Mouse (Mus musculus) spleen, embryonic (tissue): ENCODE results near the gene Pde6c.

Experiments
- CTCF ChIA-PET: fragments of 350-600 bp; sonication (Branson Sonifier 250); formaldehyde crosslinking; loops from one replicate; lab custom pipeline; 2022; lab: Charles Lee

Gene Pde6c

GRCm38 (mm10) chr19:38143540-38144271 is 11.1 kb downstream of the Pde6c start:
- CTCF ChIA-PET = no interaction called here

DNA sequence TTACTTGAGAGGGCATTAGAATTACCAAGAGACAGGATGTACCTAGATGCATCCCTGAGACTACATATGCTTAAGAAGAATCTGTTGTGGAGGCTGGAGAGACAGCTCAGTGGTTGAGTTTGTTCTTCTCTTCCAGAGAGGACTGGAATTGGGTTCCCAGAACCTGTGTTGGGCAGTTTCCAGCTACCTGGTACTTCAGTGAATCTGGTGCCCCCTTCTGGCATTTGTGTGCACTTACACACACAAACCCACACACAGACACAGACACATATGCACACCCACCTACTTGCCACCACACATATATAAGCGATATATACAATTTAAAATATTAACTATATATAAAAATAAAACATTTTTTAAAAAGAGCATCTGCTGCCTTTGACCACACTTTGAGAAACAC is 23.7 kb downstream of the Pde6c start:
- CTCF ChIA-PET = no interaction called here

DNA sequence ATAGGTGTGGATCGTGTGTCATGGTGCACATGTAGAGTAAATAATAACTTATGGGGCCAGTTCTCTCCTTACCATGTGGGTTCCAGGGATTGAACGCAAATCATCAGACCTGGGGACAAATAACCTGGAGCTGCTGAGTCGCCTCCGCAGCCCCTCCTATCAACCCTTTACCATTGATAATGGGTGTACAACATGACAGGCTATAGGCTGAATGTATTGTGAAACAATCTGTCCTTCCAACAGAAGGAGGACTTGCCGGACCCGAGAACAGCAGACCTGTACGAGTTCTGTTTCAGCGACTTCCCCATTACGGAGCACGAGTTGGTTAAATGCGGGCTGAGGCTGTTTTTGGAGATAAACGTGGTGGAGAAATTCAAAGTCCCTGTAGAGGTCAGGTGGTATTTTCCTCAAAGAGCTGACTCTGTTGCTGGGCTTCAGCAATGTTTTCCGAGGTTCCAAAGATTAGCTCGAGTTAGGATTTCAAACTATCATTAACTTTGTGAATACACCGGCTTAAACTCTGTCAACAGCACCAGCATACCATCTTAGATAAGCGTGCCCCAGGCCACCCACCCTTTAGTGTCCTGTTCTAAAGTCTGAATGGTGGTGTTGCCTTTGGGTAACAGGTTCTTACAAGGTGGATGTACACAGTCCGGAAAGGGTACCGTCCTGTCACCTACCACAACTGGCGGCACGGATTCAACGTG is 29.2 kb downstream of the Pde6c start:
- CTCF ChIA-PET = no interaction called here

DNA sequence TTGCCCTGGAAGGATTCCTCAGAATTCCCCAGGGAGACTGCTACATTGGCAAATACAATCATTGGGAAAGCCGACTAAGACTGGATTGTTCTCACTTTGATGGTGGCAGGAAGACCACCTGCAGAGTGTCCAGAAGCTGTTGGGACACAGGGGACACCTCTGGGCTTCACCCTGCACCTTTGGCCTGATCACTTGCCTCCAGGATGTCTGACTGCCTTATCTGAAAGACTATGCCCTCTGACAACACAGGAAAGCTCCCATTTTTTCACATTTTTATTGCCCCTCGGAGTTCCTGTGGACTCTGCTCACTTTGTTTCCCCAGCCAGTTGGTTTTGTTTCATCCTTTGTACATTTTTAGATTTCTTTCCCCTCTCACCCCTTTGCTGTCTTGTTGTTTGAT is 32.1 kb downstream of the Pde6c start:
- CTCF ChIA-PET = interaction anchor here (0.7 kb wide), 1 partner anchor 48 kb away, joined by 8 read pairs; no protein-coding TSS in a partner anchor

GRCm38 (mm10) chr19:38179675-38180074 is 47.1 kb downstream of the Pde6c start:
- CTCF ChIA-PET = no interaction called here

- CTCF ChIA-PET = no interaction called here
Observed at GRCm38 (mm10) chr19:38186631-38187344, 54.2 kb downstream of the Pde6c start.

DNA sequence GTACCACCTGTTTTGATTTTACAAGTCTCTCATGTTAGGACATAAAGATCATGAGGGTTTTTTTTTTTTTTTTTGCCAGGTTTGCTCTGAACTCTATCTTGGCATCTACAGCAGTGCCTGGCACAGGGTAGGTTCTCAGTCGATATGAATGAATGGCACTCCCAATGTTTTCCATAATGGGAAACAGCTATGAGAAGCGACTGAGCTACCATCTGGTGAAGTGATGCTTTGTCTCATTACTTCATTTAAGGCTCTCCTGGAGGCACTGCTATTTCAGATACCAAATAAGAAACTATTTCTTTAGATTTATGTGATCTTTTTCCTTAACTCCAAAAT is 54.7 kb downstream of the Pde6c start:
- CTCF ChIA-PET = no interaction called here

- CTCF ChIA-PET = no interaction called here
Observed at GRCm38 (mm10) chr19:38190606-38191005, 58.0 kb downstream of the Pde6c start.

DNA sequence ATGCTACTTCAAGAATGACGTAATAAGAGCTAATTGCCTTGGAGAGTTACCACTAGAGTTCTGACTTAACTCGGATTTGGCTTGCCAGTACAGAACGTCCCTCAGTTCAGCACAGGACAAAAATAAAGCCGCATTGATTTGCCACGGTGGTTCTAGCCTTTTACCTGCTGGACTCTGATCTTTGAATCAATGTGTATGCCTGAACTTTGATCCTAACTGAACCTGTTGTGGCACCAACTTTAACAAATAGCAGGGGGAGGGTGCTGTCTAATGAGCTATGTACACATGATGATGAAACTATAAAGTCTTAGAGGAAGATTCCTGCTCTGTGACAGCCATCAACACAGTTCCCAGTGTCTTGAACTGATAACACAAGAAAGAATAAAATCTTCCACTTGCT is 58.9 kb downstream of the Pde6c start:
- CTCF ChIA-PET = no interaction called here

DNA sequence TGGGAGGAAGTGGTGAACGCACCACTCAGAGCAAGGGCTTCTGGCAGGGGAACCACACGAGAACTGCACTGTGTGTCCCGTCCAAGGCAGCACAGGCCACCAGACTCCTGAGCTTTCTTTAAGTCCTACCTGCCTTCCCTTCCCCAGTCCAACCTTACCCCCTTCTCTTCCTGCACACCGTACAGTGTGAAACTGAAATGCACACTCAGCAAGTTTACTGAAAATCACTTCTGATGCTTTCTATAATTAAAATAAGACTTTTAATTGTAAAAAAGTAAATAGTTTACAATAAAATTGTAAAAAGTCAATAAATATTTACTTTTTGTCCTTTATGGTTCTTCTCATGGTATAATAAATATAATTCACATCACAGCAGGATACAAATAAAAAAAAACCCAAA is 62.7 kb downstream of the Pde6c start:
- CTCF ChIA-PET = no interaction called here

- CTCF ChIA-PET = no interaction called here
Observed at GRCm38 (mm10) chr19:38198731-38199130, 66.2 kb downstream of the Pde6c start.

GRCm38 (mm10) chr19:38206669-38207068 is 74.1 kb downstream of the Pde6c start:
- CTCF ChIA-PET = interaction anchor here (0.6 kb wide), 1 partner anchor 964 kb away, joined by 4 read pairs; no protein-coding TSS in a partner anchor

- CTCF ChIA-PET = no interaction called here
Observed at GRCm38 (mm10) chr19:38217696-38218095, 85.1 kb downstream of the Pde6c start.

- CTCF ChIA-PET = interaction anchor here (0.6 to 0.7 kb wide), 2 partner anchors 314 to 743 kb away, joined by 3 to 21 read pairs; no protein-coding TSS in a partner anchor
Observed at GRCm38 (mm10) chr19:38223356-38223904, 90.8 kb downstream of the Pde6c start.

DNA sequence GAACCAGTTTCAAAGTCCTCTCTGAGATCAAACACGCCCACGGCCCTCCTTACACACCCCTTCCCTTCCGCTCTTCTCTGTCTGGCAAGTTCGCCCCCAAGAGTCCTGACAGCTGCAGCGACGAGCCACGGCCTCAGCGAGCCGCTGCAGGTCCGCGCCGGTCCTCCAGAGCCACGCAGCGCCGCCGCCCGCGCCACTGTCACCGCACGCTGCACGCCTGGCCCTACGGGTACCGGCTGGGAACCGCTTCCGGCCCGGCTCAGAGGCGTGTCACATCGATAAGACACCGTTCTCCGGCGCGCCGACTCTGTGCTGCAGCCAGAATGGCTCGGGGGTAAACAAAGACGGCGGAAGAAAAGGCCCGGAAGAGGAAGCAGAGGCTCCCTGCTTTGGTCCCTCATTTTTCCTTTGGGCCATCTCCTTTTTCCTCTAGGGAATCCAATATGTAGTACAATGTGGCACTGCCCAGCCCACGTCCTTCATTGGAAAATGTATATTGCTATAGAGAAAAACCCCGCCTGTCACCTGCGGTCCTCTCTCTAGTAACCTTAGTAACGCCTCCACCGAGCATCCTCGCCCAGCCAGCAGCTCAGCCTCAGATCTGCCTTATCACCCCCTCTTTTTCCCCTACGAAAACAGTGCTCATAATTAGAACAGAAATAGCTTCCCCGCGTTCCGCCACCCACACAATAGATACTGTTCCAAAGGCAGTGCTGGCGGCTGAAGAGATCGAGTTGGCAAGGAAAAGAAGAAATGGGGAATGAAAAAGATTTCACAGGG is 91.5 kb downstream of the Pde6c start, which contains the start of gene Fra10ac1:
Gene Fra10ac1 (minus strand): TSS at position 252 of the 780 bp plus-strand sequence.
- CTCF ChIA-PET = interaction anchor here (0.7 kb wide), 1 partner anchor 744 kb away, joined by 3 read pairs; no protein-coding TSS in a partner anchor

- CTCF ChIA-PET = no interaction called here
Observed at GRCm38 (mm10) chr19:38224685-38225060, 92.1 kb downstream of the Pde6c start.

DNA sequence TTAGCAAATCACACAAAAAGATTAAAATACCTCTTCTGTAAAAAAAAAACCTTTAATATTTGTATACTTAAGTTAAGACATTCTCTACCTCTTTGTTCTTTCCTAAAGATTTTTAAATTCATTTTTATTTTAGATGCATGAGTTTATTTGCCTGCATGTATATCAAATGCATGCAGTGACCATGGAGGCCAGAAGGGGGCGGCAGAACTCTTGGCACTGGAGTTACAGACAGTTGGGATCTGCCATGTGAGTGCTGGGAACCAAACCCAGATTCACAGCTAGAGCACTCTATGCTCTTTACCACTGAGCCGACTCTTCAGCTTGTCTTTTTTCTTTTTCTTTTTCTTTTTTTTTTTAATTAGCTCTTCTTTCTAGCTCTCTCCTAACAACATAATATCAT is 96.1 kb downstream of the Pde6c start:
- CTCF ChIA-PET = no interaction called here

DNA sequence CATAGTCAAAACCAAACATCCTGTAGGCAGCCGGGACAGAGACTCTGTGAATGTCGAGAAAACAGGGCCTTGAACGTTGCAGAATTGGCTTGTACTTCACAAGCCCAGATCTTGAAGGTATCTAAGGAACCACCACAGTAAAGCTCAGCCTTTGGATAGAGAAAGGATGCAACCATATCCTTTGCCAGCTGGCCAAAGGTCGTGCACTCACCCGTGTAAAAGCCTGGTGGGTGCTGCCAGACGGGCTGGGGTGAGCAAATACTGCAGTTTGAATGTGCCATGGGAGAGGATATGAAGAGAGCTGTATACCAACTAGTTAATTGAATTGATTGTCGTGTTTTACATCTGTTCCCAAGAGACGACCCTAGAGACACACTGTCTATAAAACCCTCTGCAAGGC is 99.5 kb downstream of the Pde6c start:
- CTCF ChIA-PET = no interaction called here

DNA sequence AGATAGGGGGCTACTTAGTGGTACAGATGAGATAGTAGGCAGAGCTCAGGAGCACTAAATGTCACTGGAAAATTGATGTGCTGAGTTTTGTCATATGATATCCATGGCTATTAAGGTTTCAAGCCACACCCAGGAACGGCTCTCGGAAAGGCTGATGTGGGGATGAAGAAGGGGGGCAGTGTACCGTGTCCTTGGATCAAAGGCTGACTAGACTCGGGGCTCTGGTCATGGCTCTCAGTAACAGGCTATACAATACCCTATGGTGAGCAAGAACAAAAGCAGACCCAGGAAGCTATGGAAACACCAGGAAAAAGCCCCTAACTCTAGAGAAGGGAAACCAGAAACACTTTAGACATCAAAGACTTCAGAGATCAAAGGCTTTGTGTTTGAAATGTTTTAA is 99.9 kb downstream of the Pde6c start:
- CTCF ChIA-PET = no interaction called here
